Mouse (Mus musculus): Measurements from ENCODE around the gene Padi4.

- TF ChIP-seq GATA1 (IDR thresholded peaks at IDR 0.05; ENCODE audit: borderline replicate concordance, low read length) (no peak), FLI1 (IDR thresholded peaks at IDR 0.05; ENCODE audit: low read length) (no peak)
Measured at GRCm38 (mm10) chr4:140768973-140769372, 5.1 kb downstream of the Padi4 start.

Data from megakaryocyte, embryonic 14.5 days (primary cell).